Mouse (Mus musculus): ENCODE results near the gene Abcg8.

Abcg8 gene

DNA sequence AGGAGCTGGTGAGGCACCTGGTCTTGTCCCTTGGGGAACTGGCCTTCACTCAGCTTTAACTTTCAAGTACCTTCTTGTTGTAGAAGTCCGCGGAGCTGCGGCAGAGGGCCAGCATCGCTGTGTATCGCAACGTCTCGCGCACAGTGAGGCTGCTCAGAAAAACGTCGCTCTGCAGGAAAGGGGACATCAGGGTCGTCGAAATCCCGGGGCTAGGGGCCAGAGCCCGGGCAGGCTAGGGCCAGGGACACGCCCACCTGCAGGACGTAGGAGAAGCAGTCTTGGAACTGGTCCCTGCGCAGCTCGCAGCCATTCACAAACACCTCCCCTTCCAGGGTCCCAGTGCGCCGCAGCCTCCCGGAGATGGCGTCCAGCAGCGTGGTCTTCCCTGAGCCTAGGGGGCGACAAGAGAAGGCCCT, at the start of gene Abcg8:
Gene Abcg8 (plus strand): TSS at position 352 of the 416 bp plus-strand sequence.
- no peak for DNase-seq (ENCODE audit: low spot score in 2 of 2)

- no peak for DNase-seq (ENCODE audit: low spot score in 2 of 2)
Observed at GRCm38 (mm10) chr17:84626857-84627305, 49.2 kb upstream of the Abcg8 start.

DNA sequence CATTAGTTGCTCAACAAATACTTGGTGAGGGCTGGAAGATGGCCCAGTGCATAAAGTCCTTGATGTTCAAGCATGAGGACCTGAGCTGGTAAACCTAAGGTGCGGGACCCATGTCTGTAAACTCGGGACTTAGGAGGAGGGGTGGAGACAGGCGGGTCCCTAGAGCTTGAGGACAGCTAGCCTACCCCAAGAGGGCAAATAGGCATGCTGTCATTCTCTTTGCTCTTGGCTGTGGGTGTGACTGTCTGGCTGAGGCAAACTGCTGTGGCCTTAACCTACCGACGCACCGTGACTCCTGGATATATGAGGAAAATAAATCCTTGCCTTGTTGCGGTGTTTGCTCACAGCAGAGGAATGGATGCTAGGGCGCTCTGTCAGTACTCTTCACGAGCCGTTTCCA, 48.4 kb upstream of the Abcg8 start:
- DNase-seq (ENCODE audit: low spot score in 2 of 2), result no peak

- DNase-seq (ENCODE audit: low spot score in 2 of 2), result no peak
Observed at GRCm38 (mm10) chr17:84628611-84629010, 47.5 kb upstream of the Abcg8 start.

DNA sequence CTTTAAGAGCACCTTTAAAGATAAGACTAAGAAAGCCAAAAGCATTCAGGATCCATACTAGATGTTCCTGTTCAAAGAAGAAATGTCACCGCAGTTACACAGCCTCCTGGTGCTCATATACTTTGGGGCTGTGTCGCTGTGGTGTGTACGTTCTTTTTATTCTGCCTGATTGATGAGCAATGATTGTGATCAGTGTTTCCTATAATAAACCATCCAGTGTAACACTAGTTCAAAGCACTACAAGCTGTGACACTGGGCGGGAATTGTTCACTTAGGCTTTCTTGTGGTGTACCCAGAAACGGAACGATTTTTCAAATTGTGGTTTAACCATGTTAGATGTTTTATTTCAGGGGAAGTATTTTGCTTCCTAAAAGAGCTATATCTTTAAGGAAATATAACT, 44.3 kb upstream of the Abcg8 start:
- no peak for DNase-seq (ENCODE audit: low spot score in 2 of 2)

- DNase-seq (ENCODE audit: low spot score in 2 of 2), result no peak
Observed at GRCm38 (mm10) chr17:84633443-84633842, 42.7 kb upstream of the Abcg8 start.

GRCm38 (mm10) chr17:84636328-84636727, 39.8 kb upstream of the Abcg8 start:
- DNase-seq (ENCODE audit: low spot score in 2 of 2), result no peak

- DNase-seq (ENCODE audit: low spot score in 2 of 2), result no peak
Observed at GRCm38 (mm10) chr17:84637971-84638370, 38.1 kb upstream of the Abcg8 start.

DNA sequence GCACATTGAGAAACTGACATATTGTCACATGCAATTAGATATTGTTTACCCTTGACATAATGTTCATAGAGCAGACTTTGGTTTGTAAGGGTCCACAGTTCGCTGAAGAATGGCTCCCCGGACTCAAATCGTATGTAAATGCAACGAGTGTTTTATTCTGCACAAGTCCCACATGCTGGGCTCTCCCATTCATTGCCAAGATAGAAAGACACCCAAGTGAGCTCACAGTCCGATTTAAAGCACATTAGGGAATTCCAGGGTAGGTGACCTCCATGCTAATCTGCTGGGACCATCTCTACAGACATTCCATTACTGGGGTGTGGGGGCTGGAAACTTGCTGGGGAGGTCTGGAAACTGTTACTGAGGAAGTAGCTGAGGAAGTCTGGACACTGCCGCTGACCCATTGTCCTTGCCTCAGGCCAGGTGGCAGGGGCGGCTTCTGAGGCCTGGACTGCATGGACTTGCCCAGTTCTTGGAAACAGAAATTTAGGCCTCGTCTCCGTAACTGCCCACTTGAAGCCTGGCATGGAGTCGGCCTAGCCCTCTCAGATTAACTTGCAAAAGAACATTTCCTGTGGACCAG, 36.2 kb upstream of the Abcg8 start:
- no peak for DNase-seq (ENCODE audit: low spot score in 2 of 2)

DNA sequence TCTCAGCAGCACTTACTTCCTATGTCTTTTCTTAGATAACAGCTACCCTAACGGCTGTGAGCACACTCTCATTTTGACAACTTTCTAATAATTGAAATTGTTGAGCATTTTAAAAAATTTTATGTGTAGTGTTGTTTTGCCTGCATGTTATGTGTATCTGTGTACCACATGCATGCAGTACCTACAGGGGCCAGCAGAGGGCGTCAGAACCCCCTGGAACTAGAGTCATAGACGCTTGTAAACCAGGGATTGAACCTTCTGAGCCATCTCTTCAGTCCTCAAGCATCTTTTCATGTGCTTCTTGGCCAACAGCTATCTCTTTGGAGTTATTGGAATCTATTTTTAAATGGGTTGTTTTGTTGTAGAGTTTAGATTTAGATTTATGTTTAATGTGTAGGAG, 34.2 kb upstream of the Abcg8 start:
- DNase-seq (ENCODE audit: low spot score in 2 of 2), result no peak

DNA sequence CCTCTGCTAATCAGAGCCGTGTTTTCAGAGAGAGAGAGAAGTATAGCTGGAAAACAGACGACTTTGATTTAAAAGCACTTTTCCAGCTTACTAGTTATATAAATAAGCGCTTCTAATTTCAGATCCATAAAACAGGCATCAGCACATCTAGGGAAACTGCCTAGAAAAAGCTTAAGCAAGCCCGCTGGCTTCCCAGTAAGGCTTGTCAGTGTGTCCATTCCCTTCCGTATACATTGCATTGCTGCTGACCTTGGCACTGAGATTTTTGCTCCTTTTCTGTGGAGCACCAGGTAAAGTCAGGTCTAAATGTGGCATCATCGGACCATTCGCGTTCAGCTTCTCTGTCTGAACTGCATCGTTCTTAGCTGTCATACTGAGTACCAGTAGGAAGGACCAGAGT, 33.8 kb upstream of the Abcg8 start:
- DNase-seq (ENCODE audit: low spot score in 2 of 2), result no peak

GRCm38 (mm10) chr17:84644292-84645050, 31.6 kb upstream of the Abcg8 start:
- DNase-seq (ENCODE audit: low spot score in 2 of 2), result no peak

GRCm38 (mm10) chr17:84645119-84645518, 31.0 kb upstream of the Abcg8 start:
- DNase-seq (ENCODE audit: low spot score in 2 of 2), result no peak

GRCm38 (mm10) chr17:84645894-84646293, 30.2 kb upstream of the Abcg8 start:
- no peak for DNase-seq (ENCODE audit: low spot score in 2 of 2)

- no peak for DNase-seq (ENCODE audit: low spot score in 2 of 2)
Observed at GRCm38 (mm10) chr17:84646477-84646876, 29.6 kb upstream of the Abcg8 start.

DNA sequence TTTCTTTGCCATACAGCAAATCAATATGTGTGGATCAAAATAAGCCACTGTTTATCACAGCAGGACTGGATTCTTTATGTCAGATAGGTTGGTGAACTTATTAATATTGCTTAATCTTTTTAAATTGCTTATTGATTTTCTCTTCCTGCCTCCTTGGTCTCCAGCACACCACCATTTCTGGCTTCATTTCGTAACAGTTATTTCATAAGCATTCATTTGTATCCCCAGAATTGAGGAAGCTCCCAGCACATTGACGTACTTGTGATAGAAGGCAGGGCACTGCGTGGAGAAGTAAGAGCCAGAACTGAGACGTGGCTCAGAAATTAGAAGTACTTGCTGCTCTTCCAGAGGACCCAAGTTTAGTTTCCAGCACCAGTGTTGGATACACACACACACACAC, 28.5 kb upstream of the Abcg8 start:
- no peak for DNase-seq (ENCODE audit: low spot score in 2 of 2)

GRCm38 (mm10) chr17:84650302-84651017, 25.6 kb upstream of the Abcg8 start:
- DNase-seq (ENCODE audit: low spot score in 2 of 2), result no peak

- no peak for DNase-seq (ENCODE audit: low spot score in 2 of 2)
Observed at GRCm38 (mm10) chr17:84653544-84653943, 22.6 kb upstream of the Abcg8 start.

DNA sequence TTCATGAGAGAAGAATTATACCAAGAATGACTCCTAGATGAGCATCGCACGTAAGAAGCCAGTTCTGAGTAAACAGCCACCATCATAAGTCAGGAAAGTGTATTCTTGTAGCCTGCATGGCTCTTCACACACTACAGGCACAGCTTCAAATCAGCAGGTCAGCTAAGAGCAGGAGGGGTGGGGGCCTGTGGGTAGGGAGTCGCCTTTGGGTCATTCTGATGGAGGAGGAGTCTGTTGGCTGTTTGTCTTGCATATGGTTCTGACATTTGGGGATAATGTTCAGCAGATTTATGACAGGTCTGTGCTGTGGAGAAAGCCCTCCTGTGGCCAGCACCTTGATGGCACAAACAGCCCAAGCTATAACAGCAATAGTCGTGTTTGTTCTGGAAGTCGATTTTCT, 19.9 kb upstream of the Abcg8 start:
- DNase-seq (ENCODE audit: low spot score in 2 of 2), result no peak

DNA sequence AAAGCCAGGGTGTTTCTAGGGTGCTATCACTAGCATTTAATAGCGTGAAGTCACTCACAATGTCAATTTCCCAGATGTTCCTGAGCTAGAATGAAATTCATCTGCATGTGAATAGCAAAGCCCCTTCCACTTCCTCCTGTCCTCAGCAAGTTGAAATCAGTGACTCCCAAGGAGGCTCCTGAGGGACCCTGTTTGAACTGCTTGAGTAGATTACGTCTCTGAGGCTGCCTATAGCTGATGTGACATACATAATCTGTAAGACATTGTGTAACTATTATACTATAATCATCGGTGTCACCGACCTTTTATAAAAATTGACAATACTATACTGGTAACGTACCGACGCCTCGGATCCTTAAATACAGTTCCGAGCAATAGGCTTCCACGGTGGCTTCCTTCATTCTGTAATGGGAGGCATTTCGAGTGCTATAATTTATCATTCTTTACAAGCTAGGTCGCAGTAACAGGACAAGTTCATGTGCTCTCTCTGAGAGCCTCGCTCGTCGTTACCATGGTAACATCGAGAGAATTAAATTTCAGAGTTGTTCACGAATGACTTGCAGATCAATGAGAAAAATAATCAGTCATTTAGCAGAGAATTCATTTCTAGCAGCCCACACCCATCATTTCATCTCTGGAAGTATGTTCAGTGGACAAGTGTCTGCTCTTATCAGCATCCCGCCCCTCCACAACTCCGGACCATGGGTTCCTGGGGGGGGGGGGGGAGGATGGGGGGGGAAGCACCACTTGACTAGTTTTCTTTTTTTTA, 19.3 kb upstream of the Abcg8 start:
- no peak for DNase-seq (ENCODE audit: low spot score in 2 of 2)

DNA sequence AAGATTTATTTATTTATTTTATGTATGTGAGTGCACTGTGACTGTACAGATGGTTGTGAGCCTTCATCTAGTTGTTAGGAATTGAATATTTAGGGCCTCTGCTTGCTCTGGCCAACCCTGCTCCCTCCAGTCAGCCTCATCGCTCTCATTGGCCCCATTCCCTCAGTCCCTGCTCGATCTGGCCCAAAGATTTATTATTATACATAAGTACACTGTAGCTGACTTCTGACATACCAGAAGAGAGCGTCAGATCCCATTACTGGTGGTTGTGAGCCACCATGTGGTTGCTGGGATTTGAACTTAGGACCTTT, 18.7 kb upstream of the Abcg8 start:
- DNase-seq (ENCODE audit: low spot score in 2 of 2), result no peak

- DNase-seq (ENCODE audit: low spot score in 2 of 2), result no peak
Observed at GRCm38 (mm10) chr17:84657782-84658181, 18.3 kb upstream of the Abcg8 start.
